Mouse (Mus musculus) hindbrain, postnatal 0 days (tissue): ENCODE results near the gene Malsu1. TPM values are rescaled to one million over a fixed set of nuclear protein-coding genes. Genes with fewer than 3 reads are reported as not detected.

Experiments
- ATAC-seq: fragments of 200-750 bp; cut with Nextera tagmentation; 2 replicates; pipeline ENCODE4 v1.8.0; 2017; ENCODE audit warnings: mild to moderate bottlenecking, moderate TSS enrichment, moderate library complexity
- DNase-seq: peaks from one replicate; pipeline ENCODE4 v3.0.0-alpha.2; 2015; ENCODE audit warnings: low spot score
- H3K27ac ChIP-seq: fragments of 300-500 bp; sonication (generic); 2 replicates; pipeline ENCODE4 v1.5.1; 2014; ENCODE audit warnings: mild to moderate bottlenecking
- H3K27me3 ChIP-seq: fragments of 300-500 bp; sonication (generic); 2 replicates; pipeline ENCODE4 v1.6.1; 2014; ENCODE audit warnings: low read length, mixed read lengths; ENCODE audit not compliant: insufficient read depth
- H3K36me3 ChIP-seq: fragments of 300-500 bp; sonication (generic); 2 replicates; pipeline ENCODE4 v1.6.1; 2014; ENCODE audit warnings: low read length, mixed read lengths; ENCODE audit not compliant: insufficient read depth
- H3K4me1 ChIP-seq: fragments of 300-500 bp; sonication (generic); 2 replicates; pipeline ENCODE4 v1.6.1; 2014; ENCODE audit warnings: antibody characterized with exemption, low read length, mixed read lengths; ENCODE audit not compliant: insufficient read depth
- H3K4me2 ChIP-seq: fragments of 300-500 bp; sonication (generic); 2 replicates; pipeline ENCODE4 v1.6.1; 2014; ENCODE audit warnings: low read depth, mild to moderate bottlenecking, low read length, moderate library complexity, mixed read lengths
- H3K4me3 ChIP-seq: fragments of 300-500 bp; sonication (generic); 2 replicates; pipeline ENCODE4 v1.5.1; 2014; ENCODE audit warnings: low read length
- H3K9ac ChIP-seq: fragments of 300-500 bp; sonication (generic); replicated peaks from 2 replicates; pipeline ENCODE4 v1.6.1; 2014; ENCODE audit warnings: mild to moderate bottlenecking, low read length, moderate library complexity, mixed read lengths
- H3K9me3 ChIP-seq: fragments of 300-500 bp; sonication (generic); 2 replicates; pipeline ENCODE4 v1.6.1; 2016; ENCODE audit warnings: low read length, mixed read lengths
- CTCF ChIP-seq: IDR thresholded peaks from 2 replicates; pipeline ENCODE4 v1.5.1; 2016; ENCODE audit warnings: antibody characterized with exemption, control low read depth, low read depth
- WGBS: fragments of 180-500 bp; shearing (Covaris S2); extraction: QIAGEN DNeasy Blood & Tissue Kit; methylation state at CpG from one replicate; pipeline ENCODE4 v1.1.7; 2014; 5-methylcytosine and 5-hydroxymethylcytosine counted together
- polyA plus RNA-seq: library from polyadenylated mRNA; unstranded; fragments of >200 nt; fragmentation: Nextera tagmentation; extraction: Ambion mirVana; gene quantifications from 2 replicates; pipeline ENCODE4 v1.2.1, GENCODE M21; 2015
- total RNA-seq: library from RNA; depleted of rRNA; stranded (reverse); fragments of >200 nt; gene quantifications from 2 replicates; pipeline ENCODE4 v1.2.3, GENCODE M21; 2014; rRNA removed

Gene Malsu1
- total RNA-seq, result 19.9 and 53.1 TPM in 2 replicates
- 97.4 and 99.8 TPM in 2 replicates for polyA plus RNA-seq

- peak within 1 kb of the TSS; percentile 99 for H3K4me3 ChIP-seq
- peaks cover 10% of the 10 kb centered on the region; the same call in 1 of the 2 replicates for H3K4me1 ChIP-seq
- H3K27ac ChIP-seq, result peak within 1 kb of the TSS; percentile 82
- no peaks in the 10 kb centered on the region for H3K36me3 ChIP-seq
- ATAC-seq, result peak; percentile 99
- no peaks in the 10 kb centered on the region for H3K9me3 ChIP-seq
- TF ChIP-seq CTCF, result peak; percentile 33
- WGBS, result under 1% methylated on average over 49 of the region's 49 CpGs
- H3K9ac ChIP-seq, result peak within 1 kb of the TSS; percentile 93
- no peaks in the 10 kb centered on the region for H3K27me3 ChIP-seq
- H3K4me2 ChIP-seq, result peak within 1 kb of the TSS; percentile 61
- DNase-seq, result peak; percentile 97
These were observed at the start of gene Malsu1 for GRCm38 (mm10) chr6:49073304-49074116. Gene Malsu1, plus strand, starts transcription at chr6:49073795.

- no peaks in the 10 kb centered on the region for H3K27me3 ChIP-seq
- H3K4me1 ChIP-seq, result 0 out of 2 replicates have a peak, but pooled peaks cover 3% of the 10 kb centered on the region
- no peaks in the 10 kb centered on the region for H3K36me3 ChIP-seq
- no peak overlapping the region for H3K27ac ChIP-seq
- H3K9me3 ChIP-seq, result no peaks in the 10 kb centered on the region
- no peak for TF ChIP-seq CTCF
- ATAC-seq, result no peak
- WGBS, result 85% methylated on average over 7 of the region's 7 CpGs
- H3K4me3 ChIP-seq, result no peak overlapping the region
- no peak overlapping the region for H3K9ac ChIP-seq
- no peak for DNase-seq
- no peak overlapping the region for H3K4me2 ChIP-seq
These were observed 48.3 kb upstream of the Malsu1 start for GRCm38 (mm10) chr6:49025290-49025689.

GRCm38 (mm10) chr6:49026496-49026895 lies 47.1 kb upstream of the Malsu1 start:
- DNase-seq, result no peak
- H3K4me1 ChIP-seq, result no peaks in the 10 kb centered on the region
- H3K9ac ChIP-seq, result no peak overlapping the region
- H3K9me3 ChIP-seq, result no peaks in the 10 kb centered on the region
- no peak for TF ChIP-seq CTCF
- no peak overlapping the region for H3K4me3 ChIP-seq
- no peaks in the 10 kb centered on the region for H3K27me3 ChIP-seq
- ATAC-seq, result no peak
- H3K4me2 ChIP-seq, result no peak overlapping the region
- no peaks in the 10 kb centered on the region for H3K36me3 ChIP-seq
- H3K27ac ChIP-seq, result no peak overlapping the region
- WGBS, result 91% methylated on average over 5 of the region's 5 CpGs

GRCm38 (mm10) chr6:49028019-49028418 lies 45.6 kb upstream of the Malsu1 start:
- Histone ChIP-seq H3K9ac (no peak overlapping the region), H3K4me3 (no peak overlapping the region), H3K27me3 (no peaks in the 10 kb centered on the region), H3K4me2 (no peak overlapping the region), H3K4me1 (no peaks in the 10 kb centered on the region), H3K27ac (no peak overlapping the region), H3K9me3 (no peaks in the 10 kb centered on the region), H3K36me3 (no peaks in the 10 kb centered on the region)
- no peak for TF ChIP-seq CTCF
- ATAC-seq (no peak), DNase-seq (no peak)
- WGBS, result 85% methylated on average over 6 of the region's 6 CpGs

GRCm38 (mm10) chr6:49028708-49029107 lies 44.9 kb upstream of the Malsu1 start:
- 84% methylated on average over 3 of the region's 3 CpGs for WGBS
- DNase-seq (no peak), ATAC-seq (no peak)
- Histone ChIP-seq H3K4me1 (no peaks in the 10 kb centered on the region), H3K9ac (no peak overlapping the region), H3K4me2 (no peak overlapping the region), H3K4me3 (no peak overlapping the region), H3K27ac (no peak overlapping the region), H3K9me3 (no peaks in the 10 kb centered on the region), H3K27me3 (no peaks in the 10 kb centered on the region), H3K36me3 (no peaks in the 10 kb centered on the region)
- no peak for TF ChIP-seq CTCF

GRCm38 (mm10) chr6:49031230-49031629 lies 42.4 kb upstream of the Malsu1 start:
- no peak for ATAC-seq
- no peak for TF ChIP-seq CTCF
- Histone ChIP-seq H3K27ac (no peak overlapping the region), H3K36me3 (no peaks in the 10 kb centered on the region), H3K4me2 (no peak overlapping the region), H3K4me3 (no peak overlapping the region), H3K4me1 (no peaks in the 10 kb centered on the region), H3K9ac (no peak overlapping the region), H3K9me3 (no peaks in the 10 kb centered on the region), H3K27me3 (no peaks in the 10 kb centered on the region)
- WGBS, result 92% methylated on average over 4 of the region's 4 CpGs
- no peak for DNase-seq

GRCm38 (mm10) chr6:49032783-49033182 lies 40.8 kb upstream of the Malsu1 start:
- Histone ChIP-seq H3K4me1 (no peaks in the 10 kb centered on the region), H3K27ac (no peak overlapping the region), H3K4me2 (no peak overlapping the region), H3K9ac (no peak overlapping the region), H3K9me3 (no peaks in the 10 kb centered on the region), H3K36me3 (no peaks in the 10 kb centered on the region), H3K4me3 (no peak overlapping the region), H3K27me3 (no peaks in the 10 kb centered on the region)
- no peak for DNase-seq
- 61% methylated on average over 4 of the region's 4 CpGs for whole genome bisulfite sequencing
- ATAC-seq, result no peak
- no peak for TF ChIP-seq CTCF
